Mouse (Mus musculus): ENCODE results near the gene Eif4e1b. TPM values are rescaled to one million over a fixed set of nuclear protein-coding genes. Genes with fewer than 3 reads are reported as not detected.

Eif4e1b gene
- polyA plus RNA-seq, 1 experiment from 2014 or later, result not detected

DNA sequence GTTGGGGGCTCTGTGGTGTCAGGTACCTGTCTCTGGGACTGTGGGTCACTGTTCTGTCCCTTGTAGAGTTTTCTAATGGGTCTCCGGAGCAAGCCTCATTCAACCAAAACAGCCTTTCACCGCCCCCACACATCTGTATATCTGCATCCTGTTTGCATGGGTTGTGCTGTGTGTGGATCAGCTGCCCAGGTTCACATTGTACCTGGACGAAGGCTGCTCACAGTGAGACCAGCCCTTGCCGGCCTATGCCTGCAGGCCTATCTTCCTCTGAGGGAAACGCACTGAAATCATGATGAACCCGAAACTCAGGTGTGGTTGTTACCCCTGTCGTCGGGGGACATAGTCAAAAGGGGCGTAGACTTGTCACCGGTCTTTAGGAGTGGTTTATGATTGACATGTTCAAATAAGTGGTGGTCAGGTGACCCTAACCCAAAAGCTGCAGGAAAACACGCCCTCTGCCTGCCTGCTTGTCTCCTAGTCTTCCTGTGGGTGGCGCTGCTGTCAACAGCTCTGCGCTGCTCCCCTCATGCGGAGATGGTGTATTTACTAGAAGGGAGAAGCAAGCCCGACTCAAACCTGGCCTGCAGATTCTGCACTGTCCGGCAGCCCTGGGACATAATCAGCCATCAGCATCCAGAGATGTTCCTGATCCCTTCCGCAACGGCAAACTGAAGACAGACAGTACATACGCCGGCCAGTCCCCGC, 21.5 kb downstream of the Eif4e1b start:
- Histone ChIP-seq H3K36me3 (ENCODE audit: insufficient read depth, low read length) (no peaks in the 10 kb centered on the region), H3K4me3 (ENCODE audit: low read depth, low read length) (no peak overlapping the region), H3K9ac (replicated peaks; ENCODE audit: low read depth) (no peak overlapping the region), H3K4me1 (ENCODE audit: insufficient read depth, low read depth, low read length) (no peaks in the 10 kb centered on the region), H3K27ac (ENCODE audit: low read length) (no peak overlapping the region), H3K9me3 (ENCODE audit: low read length) (no peaks in the 10 kb centered on the region), H3K4me2 (replicated peaks; ENCODE audit: low read depth, low read length) (no peak overlapping the region), H3K27me3 (replicated peaks; ENCODE audit: insufficient read depth, low read length) (no peaks in the 10 kb centered on the region)
- ATAC-seq (no peak), DNase-seq (ENCODE audit: low spot score) (no peak)
- TF ChIP-seq CTCF (IDR thresholded peaks at IDR 0.05) (peak; percentile 56), EP300 (IDR thresholded peaks at IDR 0.05) (no peak)
- 42% methylated on average over 21 of the region's 21 CpGs for WGBS

- Histone ChIP-seq H3K4me2 (replicated peaks; ENCODE audit: low read depth, low read length) (no peak overlapping the region), H3K36me3 (ENCODE audit: insufficient read depth, low read length) (no peaks in the 10 kb centered on the region), H3K4me3 (ENCODE audit: low read depth, low read length) (no peak overlapping the region), H3K27me3 (replicated peaks; ENCODE audit: insufficient read depth, low read length) (no peaks in the 10 kb centered on the region), H3K4me1 (ENCODE audit: insufficient read depth, low read depth, low read length) (no peaks in the 10 kb centered on the region), H3K9me3 (ENCODE audit: low read length) (no peaks in the 10 kb centered on the region), H3K9ac (replicated peaks; ENCODE audit: low read depth) (no peak overlapping the region), H3K27ac (ENCODE audit: low read length) (no peak overlapping the region)
- ATAC-seq (no peak), DNase-seq (ENCODE audit: low spot score) (no peak)
- TF ChIP-seq CTCF (IDR thresholded peaks at IDR 0.05) (no peak), EP300 (IDR thresholded peaks at IDR 0.05) (no peak)
- WGBS, result 45% methylated on average over 12 of the region's 13 CpGs
Observed at GRCm38 (mm10) chr13:54806434-54806976, 22.7 kb downstream of the Eif4e1b start.

- DNase-seq (ENCODE audit: low spot score) (no peak), ATAC-seq (no peak)
- no peak overlapping the region for H3K4me3 ChIP-seq (ENCODE audit: low read depth, low read length)
- TF ChIP-seq CTCF (IDR thresholded peaks at IDR 0.05) (no peak), EP300 (IDR thresholded peaks at IDR 0.05) (no peak)
- no peaks in the 10 kb centered on the region for H3K36me3 ChIP-seq (ENCODE audit: insufficient read depth, low read length)
- 69% methylated on average over 12 of the region's 12 CpGs for WGBS
- no peak overlapping the region for H3K27ac ChIP-seq (ENCODE audit: low read length)
- H3K4me1 ChIP-seq (ENCODE audit: insufficient read depth, low read depth, low read length), result no peaks in the 10 kb centered on the region
- no peaks in the 10 kb centered on the region for H3K9me3 ChIP-seq (ENCODE audit: low read length)
- no peak overlapping the region for H3K4me2 ChIP-seq (replicated peaks; ENCODE audit: low read depth, low read length)
- H3K9ac ChIP-seq (replicated peaks; ENCODE audit: low read depth), result no peak overlapping the region
- H3K27me3 ChIP-seq (replicated peaks; ENCODE audit: insufficient read depth, low read length), result no peaks in the 10 kb centered on the region
Observed at GRCm38 (mm10) chr13:54808067-54808466, 24.3 kb downstream of the Eif4e1b start.

GRCm38 (mm10) chr13:54811476-54811875, 27.7 kb downstream of the Eif4e1b start:
- DNase-seq (ENCODE audit: low spot score) (no peak), ATAC-seq (no peak)
- Histone ChIP-seq H3K4me3 (ENCODE audit: low read depth, low read length) (no peak overlapping the region), H3K9ac (replicated peaks; ENCODE audit: low read depth) (no peak overlapping the region), H3K27ac (ENCODE audit: low read length) (no peak overlapping the region), H3K36me3 (ENCODE audit: insufficient read depth, low read length) (no peaks in the 10 kb centered on the region), H3K4me1 (ENCODE audit: insufficient read depth, low read depth, low read length) (no peaks in the 10 kb centered on the region), H3K9me3 (ENCODE audit: low read length) (no peaks in the 10 kb centered on the region), H3K4me2 (replicated peaks; ENCODE audit: low read depth, low read length) (no peak overlapping the region), H3K27me3 (replicated peaks; ENCODE audit: insufficient read depth, low read length) (no peaks in the 10 kb centered on the region)
- TF ChIP-seq CTCF (IDR thresholded peaks at IDR 0.05) (no peak), EP300 (IDR thresholded peaks at IDR 0.05) (no peak)
- WGBS, result 54% methylated on average over 7 of the region's 7 CpGs

DNA sequence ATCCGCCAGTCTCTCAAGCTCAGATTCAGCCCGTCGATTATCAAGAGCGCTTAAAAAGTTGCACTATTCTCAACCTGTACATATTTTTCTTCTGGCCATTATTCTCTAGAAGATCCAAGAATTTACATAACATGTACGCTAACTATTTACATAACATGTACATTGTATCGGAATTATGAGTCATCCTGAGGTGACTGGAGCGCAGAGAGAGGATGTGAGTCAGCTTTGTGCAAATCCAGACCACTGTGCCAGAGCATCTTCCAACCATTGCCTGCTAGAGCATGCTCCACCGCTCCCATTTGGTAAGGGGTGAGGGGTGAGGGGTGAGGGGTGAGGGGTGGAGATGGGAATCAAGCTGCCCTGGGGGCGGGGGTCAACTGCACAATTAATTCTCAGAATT, 29.6 kb downstream of the Eif4e1b start:
- ATAC-seq (no peak), DNase-seq (ENCODE audit: low spot score) (no peak)
- no peak overlapping the region for H3K9ac ChIP-seq (replicated peaks; ENCODE audit: low read depth)
- H3K27ac ChIP-seq (ENCODE audit: low read length), result no peak overlapping the region
- no peak overlapping the region for H3K4me2 ChIP-seq (replicated peaks; ENCODE audit: low read depth, low read length)
- no peak overlapping the region for H3K4me3 ChIP-seq (ENCODE audit: low read depth, low read length)
- H3K4me1 ChIP-seq (ENCODE audit: insufficient read depth, low read depth, low read length), result no peaks in the 10 kb centered on the region
- no peaks in the 10 kb centered on the region for H3K9me3 ChIP-seq (ENCODE audit: low read length)
- no peak for TF ChIP-seq EP300 (IDR thresholded peaks at IDR 0.05)
- TF ChIP-seq CTCF (IDR thresholded peaks at IDR 0.05), result no peak
- no peaks in the 10 kb centered on the region for H3K36me3 ChIP-seq (ENCODE audit: insufficient read depth, low read length)
- no peaks in the 10 kb centered on the region for H3K27me3 ChIP-seq (replicated peaks; ENCODE audit: insufficient read depth, low read length)
- WGBS, result 71% methylated on average over 9 of the region's 9 CpGs

- H3K4me3 ChIP-seq (ENCODE audit: low read depth, low read length), result no peak overlapping the region
- no peaks in the 10 kb centered on the region for H3K27me3 ChIP-seq (replicated peaks; ENCODE audit: insufficient read depth, low read length)
- no peak for DNase-seq (ENCODE audit: low spot score)
- WGBS, result 35% methylated on average over 17 of the region's 17 CpGs
- H3K4me2 ChIP-seq (replicated peaks; ENCODE audit: low read depth, low read length), result no peak overlapping the region
- no peak overlapping the region for H3K27ac ChIP-seq (ENCODE audit: low read length)
- no peaks in the 10 kb centered on the region for H3K36me3 ChIP-seq (ENCODE audit: insufficient read depth, low read length)
- no peaks in the 10 kb centered on the region for H3K4me1 ChIP-seq (ENCODE audit: insufficient read depth, low read depth, low read length)
- no peak overlapping the region for H3K9ac ChIP-seq (replicated peaks; ENCODE audit: low read depth)
- no peaks in the 10 kb centered on the region for H3K9me3 ChIP-seq (ENCODE audit: low read length)
- ATAC-seq, result no peak
- no peak for TF ChIP-seq EP300 (IDR thresholded peaks at IDR 0.05)
- no peak for TF ChIP-seq CTCF (IDR thresholded peaks at IDR 0.05)
Observed at GRCm38 (mm10) chr13:54818399-54819254, 34.8 kb downstream of the Eif4e1b start.
